Mouse (Mus musculus) heart, embryonic 14.5 days (tissue): ENCODE results near the gene 4930502E18Rik. TPM values are rescaled to one million over a fixed set of nuclear protein-coding genes. Genes with fewer than 3 reads are reported as not detected.

Source experiments
- polyA plus RNA-seq: library from polyadenylated mRNA; unstranded; fragments of >200 nt; fragmentation: Nextera tagmentation; extraction: Ambion mirVana; gene quantifications from 2 replicates; pipeline ENCODE4 v1.2.1, GENCODE M21; 2014

4930502E18Rik gene
- polyA plus RNA-seq, 1 experiment from 2014 or later: 0.42 TPM

Other genes with a start within 250 kb of the 4930502E18Rik start
- 62.5 and 64.6 TPM in 2 replicates for gene Rtl8c, start 116.8 kb upstream of the 4930502E18Rik start, polyA plus RNA-seq
- not detected in 2 replicates for gene Gm14597, start 115.8 kb upstream of the 4930502E18Rik start, polyA plus RNA-seq
- 104 and 113 TPM in 2 replicates for gene Rtl8a, start 81.1 kb upstream of the 4930502E18Rik start, polyA plus RNA-seq
- 82.4 and 85.4 TPM in 2 replicates for gene Rtl8b, start 54.4 kb upstream of the 4930502E18Rik start, polyA plus RNA-seq
- gene 1700013H16Rik, start 33.0 kb downstream of the 4930502E18Rik start, polyA plus RNA-seq: not detected in 2 replicates
- gene Zfp36l3, start 51.6 kb downstream of the 4930502E18Rik start, polyA plus RNA-seq: not detected in 2 replicates
- gene Xlr, start 72.9 kb downstream of the 4930502E18Rik start, polyA plus RNA-seq: 2.8 TPM in 2 replicates